Mouse (Mus musculus): ENCODE data around the gene Xpnpep1. TPM values are rescaled to one million over a fixed set of nuclear protein-coding genes. Genes with fewer than 3 reads are reported as not detected.

Gene Xpnpep1
- polyA plus RNA-seq, 1 experiment from 2014 or later, result 196 TPM

DNA sequence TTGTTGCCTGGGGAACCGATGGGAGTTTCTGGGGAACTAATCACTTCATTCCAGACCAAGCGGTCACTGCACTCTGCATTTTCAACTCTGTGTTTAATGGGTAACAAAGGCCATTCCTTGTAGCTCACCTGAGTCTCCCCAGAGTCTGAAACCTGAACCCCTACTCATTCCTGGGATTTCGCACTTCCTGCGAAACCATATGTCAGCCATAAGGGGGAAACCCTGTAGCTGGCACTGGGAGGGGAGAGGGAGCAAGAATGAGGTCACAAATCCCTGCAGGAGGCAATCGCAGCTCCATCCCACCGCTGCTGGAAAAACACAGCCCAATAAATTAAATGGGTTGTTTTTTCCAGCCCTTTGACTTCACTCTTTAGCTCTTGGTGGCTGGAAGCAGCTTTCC is 40.9 kb upstream of the Xpnpep1 start:
- no peak overlapping the region for H3K4me3 ChIP-seq (ENCODE audit: low read depth, low read length)
- peak overlapping the region; percentile 66; the same call in 1 of the 2 replicates for H3K27ac ChIP-seq (ENCODE audit: low read depth)
- peaks cover 45% of the 10 kb centered on the region for H3K4me1 ChIP-seq (ENCODE audit: insufficient read depth)
- 30% methylated on average over 6 of the region's 6 CpGs for WGBS
- no peaks in the 10 kb centered on the region for H3K36me3 ChIP-seq (ENCODE audit: insufficient read depth)
- no peak overlapping the region for H3K9ac ChIP-seq
- no peak for DNase-seq
- H3K9me3 ChIP-seq (ENCODE audit: low read depth, low read length), result no peaks in the 10 kb centered on the region; the same call in 1 of the 2 replicates
- ATAC-seq (ENCODE audit: insufficient read depth), result no peak
- H3K4me2 ChIP-seq, result no peak overlapping the region
- H3K27me3 ChIP-seq (ENCODE audit: insufficient read depth, low read length), result no peaks in the 10 kb centered on the region
- 0 out of 2 replicates have a peak, but pooled peaks have one; percentile 15 for TF ChIP-seq CTCF (IDR thresholded peaks at IDR 0.05; ENCODE audit: low read depth)

DNA sequence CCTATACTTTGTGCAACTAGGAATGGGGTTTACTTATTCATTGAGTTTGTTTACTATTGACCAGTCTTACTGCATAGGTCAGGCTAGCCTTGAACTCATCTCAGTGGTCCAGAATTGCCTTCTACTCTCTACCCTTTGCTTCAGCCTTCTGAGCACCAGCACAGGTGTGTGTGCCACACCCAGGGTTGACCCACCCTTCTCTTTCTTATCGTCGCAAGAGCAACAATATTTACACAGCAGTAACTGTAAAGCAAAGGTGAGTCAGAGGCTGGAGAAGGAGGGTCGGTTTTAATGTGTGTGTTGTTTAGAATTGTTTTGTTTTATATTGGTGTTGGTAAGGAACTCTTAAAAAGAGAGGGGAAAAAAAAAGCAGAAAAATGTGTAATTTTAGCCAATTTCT is 40.5 kb upstream of the Xpnpep1 start:
- Histone ChIP-seq H3K4me1 (ENCODE audit: insufficient read depth) (peaks cover 45% of the 10 kb centered on the region), H3K27ac (ENCODE audit: low read depth) (peak overlapping the region; percentile 66; the same call in 1 of the 2 replicates)

DNA sequence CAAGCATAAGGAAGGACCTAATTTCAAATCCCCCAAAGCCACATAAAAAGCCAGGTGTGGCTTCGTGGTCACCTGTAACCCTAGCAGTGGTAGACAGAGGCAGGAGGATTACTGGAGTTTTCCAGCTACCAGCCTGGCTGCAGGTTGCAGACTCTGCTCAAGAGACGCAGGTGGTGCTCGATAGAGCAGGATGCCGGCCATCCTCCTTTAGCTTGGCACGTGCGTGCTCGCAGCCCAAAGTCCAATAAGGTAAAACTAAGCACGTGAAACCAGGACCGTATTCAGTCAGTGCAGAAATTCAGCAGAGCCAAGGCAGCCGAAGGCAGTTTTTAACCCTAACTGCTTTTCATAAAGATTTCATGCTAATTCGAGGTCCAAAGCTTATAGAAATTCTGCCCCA is 40.0 kb upstream of the Xpnpep1 start:
- Histone ChIP-seq H3K36me3 (ENCODE audit: insufficient read depth) (no peaks in the 10 kb centered on the region), H3K9ac (no peak overlapping the region), H3K4me3 (ENCODE audit: low read depth, low read length) (no peak overlapping the region), H3K27me3 (ENCODE audit: insufficient read depth, low read length) (no peaks in the 10 kb centered on the region), H3K4me1 (ENCODE audit: insufficient read depth) (peaks cover 42% of the 10 kb centered on the region), H3K9me3 (ENCODE audit: low read depth, low read length) (no peaks in the 10 kb centered on the region; the same call in 1 of the 2 replicates), H3K27ac (ENCODE audit: low read depth) (no peak overlapping the region), H3K4me2 (no peak overlapping the region)
- ATAC-seq (ENCODE audit: insufficient read depth) (no peak), DNase-seq (no peak)
- 84% methylated on average over 11 of the region's 11 CpGs for WGBS
- no peak for TF ChIP-seq CTCF (IDR thresholded peaks at IDR 0.05; ENCODE audit: low read depth)

More for the DNA sequence above, 40.5 kb upstream of the Xpnpep1 start:
- no peak overlapping the region for H3K4me2 ChIP-seq
- no peak overlapping the region for H3K9ac ChIP-seq
- no peak for TF ChIP-seq CTCF (IDR thresholded peaks at IDR 0.05; ENCODE audit: low read depth)
- WGBS, result 36% methylated on average over 3 of the region's 3 CpGs
- no peaks in the 10 kb centered on the region for H3K27me3 ChIP-seq (ENCODE audit: insufficient read depth, low read length)
- H3K4me3 ChIP-seq (ENCODE audit: low read depth, low read length), result no peak overlapping the region
- no peak for DNase-seq
- ATAC-seq (ENCODE audit: insufficient read depth), result no peak
- no peaks in the 10 kb centered on the region for H3K36me3 ChIP-seq (ENCODE audit: insufficient read depth)
- H3K9me3 ChIP-seq (ENCODE audit: low read depth, low read length), result no peaks in the 10 kb centered on the region; the same call in 1 of the 2 replicates

DNA sequence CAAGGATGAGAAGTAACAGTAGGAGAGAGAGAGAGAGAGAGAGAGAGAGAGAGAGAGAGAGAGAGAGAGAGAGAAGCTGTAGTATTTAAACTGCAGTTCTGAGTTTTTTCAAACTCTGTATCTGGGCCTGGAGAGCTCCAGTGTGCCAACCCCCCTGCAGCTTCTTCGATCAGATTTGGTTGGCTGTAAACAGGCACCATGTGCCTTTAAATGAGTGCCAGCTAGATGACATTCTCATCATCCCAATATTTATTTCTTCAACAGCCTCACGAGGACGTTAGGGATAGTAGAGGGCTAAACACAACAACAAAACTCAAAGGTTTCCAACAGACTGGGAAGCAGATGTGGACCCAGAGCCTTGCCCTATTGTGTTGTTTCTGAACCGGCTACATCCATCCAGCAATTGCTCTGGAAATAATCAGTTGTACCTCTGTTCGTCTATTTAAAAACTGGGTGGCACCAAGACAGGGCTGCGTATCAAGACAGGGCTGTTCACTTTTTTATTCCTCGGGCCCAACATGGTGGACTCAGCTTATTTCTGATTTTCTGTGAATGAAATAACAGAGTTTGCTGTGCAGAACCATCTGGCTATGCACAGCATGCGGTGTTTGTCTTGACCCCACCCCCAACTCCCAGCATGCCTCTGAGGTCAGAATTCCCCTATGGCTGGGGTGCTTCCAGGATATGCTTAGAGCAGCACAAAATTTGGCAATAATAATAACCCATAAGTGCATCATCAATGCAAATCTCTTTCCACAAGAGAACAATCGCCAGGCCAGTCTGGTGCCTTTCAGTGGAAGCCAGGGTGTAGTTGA is 38.5 kb upstream of the Xpnpep1 start:
- TF ChIP-seq CTCF (IDR thresholded peaks at IDR 0.05; ENCODE audit: low read depth), result no peak
- H3K9ac ChIP-seq, result no peak overlapping the region
- H3K9me3 ChIP-seq (ENCODE audit: low read depth, low read length), result no peaks in the 10 kb centered on the region
- H3K4me1 ChIP-seq (ENCODE audit: insufficient read depth), result peaks cover 40% of the 10 kb centered on the region
- ATAC-seq (ENCODE audit: insufficient read depth), result no peak
- H3K4me2 ChIP-seq, result no peak overlapping the region
- H3K27me3 ChIP-seq (ENCODE audit: insufficient read depth, low read length), result no peaks in the 10 kb centered on the region
- DNase-seq, result no peak
- H3K27ac ChIP-seq (ENCODE audit: low read depth), result no peak overlapping the region; the same call in 1 of the 2 replicates
- WGBS, result 57% methylated on average over 9 of the region's 9 CpGs
- no peak overlapping the region for H3K4me3 ChIP-seq (ENCODE audit: low read depth, low read length)
- no peaks in the 10 kb centered on the region for H3K36me3 ChIP-seq (ENCODE audit: insufficient read depth)

DNA sequence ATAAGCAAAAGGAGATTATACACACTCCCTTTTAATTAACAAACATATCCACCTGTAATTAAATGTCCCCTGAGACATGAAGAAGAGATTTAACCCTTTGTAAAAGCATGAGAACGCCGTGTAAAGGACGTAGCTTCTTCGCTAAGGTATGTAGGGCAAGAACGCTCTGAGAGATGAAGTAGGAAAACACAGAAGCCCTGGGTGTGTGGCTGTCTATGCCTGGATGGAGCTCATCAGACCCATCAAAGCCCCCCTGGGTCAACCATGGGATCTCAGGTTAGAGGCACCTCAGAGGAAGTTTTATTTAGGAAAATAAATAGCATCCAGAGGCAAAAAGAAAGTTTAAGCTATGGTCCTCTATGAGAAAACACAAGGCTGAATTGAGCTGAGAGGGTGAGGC is 37.3 kb upstream of the Xpnpep1 start:
- WGBS, result 76% methylated on average over 5 of the region's 5 CpGs
- DNase-seq, result no peak
- Histone ChIP-seq H3K27me3 (ENCODE audit: insufficient read depth, low read length) (no peaks in the 10 kb centered on the region), H3K9ac (no peak overlapping the region), H3K27ac (ENCODE audit: low read depth) (peak overlapping the region; percentile 56), H3K36me3 (ENCODE audit: insufficient read depth) (no peaks in the 10 kb centered on the region), H3K4me1 (ENCODE audit: insufficient read depth) (peaks cover 35% of the 10 kb centered on the region), H3K4me2 (no peak overlapping the region), H3K4me3 (ENCODE audit: low read depth, low read length) (no peak overlapping the region), H3K9me3 (ENCODE audit: low read depth, low read length) (no peaks in the 10 kb centered on the region)
- no peak for TF ChIP-seq CTCF (IDR thresholded peaks at IDR 0.05; ENCODE audit: low read depth)
- ATAC-seq (ENCODE audit: insufficient read depth), result no peak

DNA sequence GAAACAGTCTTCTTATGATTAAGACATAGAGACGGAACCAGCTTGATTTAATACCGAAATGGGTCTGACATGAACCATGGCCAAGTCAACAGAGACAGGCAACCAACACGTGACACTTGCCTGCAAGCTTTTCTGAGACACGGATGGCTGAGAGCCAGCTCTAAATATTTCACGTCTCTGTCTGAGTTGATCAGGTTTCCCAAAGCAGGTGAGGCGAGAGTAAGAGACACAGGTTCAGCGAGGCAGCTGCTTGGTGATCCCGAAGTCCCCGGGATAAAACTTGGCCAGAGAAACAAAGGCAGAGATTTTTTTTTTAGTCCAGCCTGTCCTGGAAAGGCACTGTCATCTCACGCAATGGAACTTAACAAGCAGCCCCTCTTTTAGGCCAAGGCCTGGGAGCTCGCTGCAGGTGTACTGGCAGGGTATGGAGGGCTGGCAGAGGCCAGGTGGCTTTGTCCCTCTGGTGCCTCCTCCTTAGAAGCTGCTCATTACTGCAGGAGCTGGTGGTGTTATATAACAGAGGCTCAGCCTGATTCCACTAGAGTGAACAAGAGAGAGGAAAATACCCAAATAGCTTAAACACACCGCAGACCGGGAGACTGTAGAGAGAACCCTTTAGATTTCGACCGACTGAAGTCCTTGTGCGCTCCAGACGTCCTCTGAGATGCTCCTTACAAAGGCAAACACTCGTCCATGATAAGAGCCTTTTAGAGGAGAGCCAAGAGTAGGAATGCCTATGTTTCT is 36.4 kb upstream of the Xpnpep1 start:
- no peak for TF ChIP-seq CTCF (IDR thresholded peaks at IDR 0.05; ENCODE audit: low read depth)
- Histone ChIP-seq H3K4me1 (ENCODE audit: insufficient read depth) (peaks cover 34% of the 10 kb centered on the region), H3K27me3 (ENCODE audit: insufficient read depth, low read length) (no peaks in the 10 kb centered on the region), H3K4me3 (ENCODE audit: low read depth, low read length) (no peak overlapping the region), H3K9me3 (ENCODE audit: low read depth, low read length) (no peaks in the 10 kb centered on the region), H3K36me3 (ENCODE audit: insufficient read depth) (no peaks in the 10 kb centered on the region), H3K4me2 (peak overlapping the region; percentile 13; the same call in 1 of the 2 replicates), H3K27ac (ENCODE audit: low read depth) (peak overlapping the region; percentile 94), H3K9ac (no peak overlapping the region)
- DNase-seq (peak; percentile 69), ATAC-seq (ENCODE audit: insufficient read depth) (peak; percentile 52)
- WGBS, result 49% methylated on average over 18 of the region's 18 CpGs

DNA sequence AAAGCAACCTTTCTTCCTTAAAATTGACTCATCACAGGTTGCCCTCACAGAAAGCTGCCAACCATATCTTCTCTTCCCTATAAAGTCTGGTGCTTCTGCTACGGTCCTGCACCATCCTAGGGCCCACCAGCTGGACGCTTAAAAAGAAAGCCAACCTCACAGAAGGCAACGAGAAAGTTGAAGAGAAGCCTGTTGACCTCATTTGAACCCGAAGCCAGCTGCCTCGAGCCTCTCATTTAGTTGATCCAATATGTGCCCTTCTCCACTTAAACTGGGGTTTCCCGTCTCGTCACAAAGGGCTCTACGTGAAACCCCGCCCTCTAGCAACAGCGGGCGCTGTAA is 35.9 kb upstream of the Xpnpep1 start:
- Histone ChIP-seq H3K27me3 (ENCODE audit: insufficient read depth, low read length) (no peaks in the 10 kb centered on the region), H3K4me3 (ENCODE audit: low read depth, low read length) (no peak overlapping the region), H3K4me2 (peak overlapping the region; percentile 13), H3K9me3 (ENCODE audit: low read depth, low read length) (no peaks in the 10 kb centered on the region), H3K27ac (ENCODE audit: low read depth) (peak overlapping the region; percentile 94), H3K36me3 (ENCODE audit: insufficient read depth) (no peaks in the 10 kb centered on the region), H3K9ac (no peak overlapping the region), H3K4me1 (ENCODE audit: insufficient read depth) (peaks cover 37% of the 10 kb centered on the region)
- TF ChIP-seq CTCF (IDR thresholded peaks at IDR 0.05; ENCODE audit: low read depth), result no peak
- DNase-seq (no peak), ATAC-seq (ENCODE audit: insufficient read depth) (no peak; the same call in 1 of the 2 replicates)
- WGBS, result 61% methylated on average over 11 of the region's 11 CpGs

All from lung, embryonic 14.5 days (tissue).